Mouse (Mus musculus) erythroblast, embryonic 14.5 days (primary cell): Measurements from ENCODE around the gene Lancl3.

Experiments used
- GATA1 ChIP-seq: IDR thresholded peaks from 2 replicates; pipeline ENCODE4 v1.6.1; 2012; ENCODE audit warnings: low read length, inconsistent platforms, mixed read lengths
- TAL1 ChIP-seq: IDR thresholded peaks from 3 replicates; pipeline ENCODE4 v1.6.1; 2012; ENCODE audit warnings: low read length, inconsistent platforms, mixed read lengths

- TF ChIP-seq GATA1 (no peak), TAL1 (no peak)
Observed at GRCm38 (mm10) chrX:9181570-9181969, 18.1 kb upstream of the Lancl3 start.
